Mouse (Mus musculus): Measurements from ENCODE around the gene Dlg2.

Dlg2 gene

GRCm38 (mm10) chr7:91784617-91785016, 1308.1 kb downstream of the Dlg2 start:
- no peak for DNase-seq (ENCODE audit: low spot score)

GRCm38 (mm10) chr7:91785445-91785844, 1309.0 kb downstream of the Dlg2 start:
- no peak for DNase-seq (ENCODE audit: low spot score)

- DNase-seq (ENCODE audit: low spot score) = no peak
Measured at GRCm38 (mm10) chr7:91785871-91786270, 1309.4 kb downstream of the Dlg2 start.

- DNase-seq (ENCODE audit: low spot score) = no peak
Measured at GRCm38 (mm10) chr7:91790949-91791564, 1314.6 kb downstream of the Dlg2 start.

GRCm38 (mm10) chr7:91806632-91807031, 1330.2 kb downstream of the Dlg2 start:
- no peak for DNase-seq (ENCODE audit: low spot score)

- no peak for DNase-seq (ENCODE audit: low spot score)
Measured at GRCm38 (mm10) chr7:91810774-91811173, 1334.3 kb downstream of the Dlg2 start.

- DNase-seq (ENCODE audit: low spot score) = no peak
Measured at GRCm38 (mm10) chr7:91818004-91818403, 1341.5 kb downstream of the Dlg2 start.

- DNase-seq (ENCODE audit: low spot score) = no peak
Measured at GRCm38 (mm10) chr7:91832207-91832606, 1355.7 kb downstream of the Dlg2 start.

GRCm38 (mm10) chr7:91845723-91846122, 1369.3 kb downstream of the Dlg2 start:
- no peak for DNase-seq (ENCODE audit: low spot score)

- no peak for DNase-seq (ENCODE audit: low spot score)
Measured at GRCm38 (mm10) chr7:91849364-91849763, 1372.9 kb downstream of the Dlg2 start.

GRCm38 (mm10) chr7:91853653-91854052, 1377.2 kb downstream of the Dlg2 start:
- DNase-seq (ENCODE audit: low spot score) = no peak

GRCm38 (mm10) chr7:91856931-91857330, 1380.5 kb downstream of the Dlg2 start:
- DNase-seq (ENCODE audit: low spot score) = no peak

- no peak for DNase-seq (ENCODE audit: low spot score)
Measured at GRCm38 (mm10) chr7:91862806-91863531, 1386.5 kb downstream of the Dlg2 start.

- DNase-seq (ENCODE audit: low spot score) = no peak
Measured at GRCm38 (mm10) chr7:91868919-91869318, 1392.4 kb downstream of the Dlg2 start.

GRCm38 (mm10) chr7:91876831-91877230, 1400.4 kb downstream of the Dlg2 start:
- no peak for DNase-seq (ENCODE audit: low spot score)

- DNase-seq (ENCODE audit: low spot score) = no peak
Measured at GRCm38 (mm10) chr7:91877804-91878203, 1401.3 kb downstream of the Dlg2 start.

- no peak for DNase-seq (ENCODE audit: low spot score)
Measured at GRCm38 (mm10) chr7:91886336-91886735, 1409.9 kb downstream of the Dlg2 start.

- DNase-seq (ENCODE audit: low spot score) = no peak
Measured at GRCm38 (mm10) chr7:91893991-91894390, 1417.5 kb downstream of the Dlg2 start.

- DNase-seq (ENCODE audit: low spot score) = no peak
Measured at GRCm38 (mm10) chr7:91896935-91897334, 1420.5 kb downstream of the Dlg2 start.

GRCm38 (mm10) chr7:91897509-91897908, 1421.0 kb downstream of the Dlg2 start:
- no peak for DNase-seq (ENCODE audit: low spot score)

GRCm38 (mm10) chr7:91902503-91902902, 1426.0 kb downstream of the Dlg2 start:
- DNase-seq (ENCODE audit: low spot score) = no peak

- DNase-seq (ENCODE audit: low spot score) = no peak
Measured at GRCm38 (mm10) chr7:91916809-91917208, 1440.3 kb downstream of the Dlg2 start.

GRCm38 (mm10) chr7:91919099-91919498, 1442.6 kb downstream of the Dlg2 start:
- DNase-seq (ENCODE audit: low spot score) = no peak

GRCm38 (mm10) chr7:91919738-91920137, 1443.3 kb downstream of the Dlg2 start:
- no peak for DNase-seq (ENCODE audit: low spot score)

Data from ovary, postnatal 14 days (tissue).